Mouse (Mus musculus) kidney, adult 18-20 months (tissue): ENCODE data around the gene Coq9.

ENCODE experiments used
- DNase-seq: peaks from one replicate; pipeline ENCODE4 v3.0.0; 2021

Gene Coq9

DNA sequence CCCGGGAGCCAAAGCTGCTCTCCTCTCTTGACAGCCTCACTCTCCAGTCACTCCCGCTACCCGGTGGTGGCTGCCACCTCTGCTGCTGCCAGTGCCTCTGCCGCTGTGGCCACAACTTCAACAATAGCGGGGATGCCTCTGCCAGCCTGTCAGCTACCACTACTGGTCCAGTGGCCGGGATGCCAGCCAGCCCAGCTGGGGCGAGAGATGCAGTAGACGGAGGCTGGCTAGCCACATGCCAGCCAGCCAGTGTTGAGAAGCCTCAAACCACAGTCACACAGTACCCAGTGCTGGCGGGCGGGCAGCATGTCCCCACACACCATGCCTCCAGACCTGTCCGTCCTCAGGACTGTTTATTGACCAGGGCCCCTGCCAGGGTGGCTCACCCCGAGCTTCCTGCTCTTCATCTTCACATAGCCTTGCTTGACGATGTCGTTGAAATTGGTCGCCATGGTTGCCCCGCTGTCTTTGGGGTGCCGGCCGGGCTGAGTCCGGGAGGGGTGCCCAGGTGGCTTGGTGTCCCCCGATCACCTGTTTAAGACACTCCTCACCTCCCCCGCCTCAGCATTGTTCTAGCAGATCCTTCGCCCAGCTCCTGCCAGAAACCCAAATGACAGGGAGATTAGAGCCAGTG is 32.5 kb downstream of the Coq9 start:
- DNase-seq, result peak; percentile 29

DNA sequence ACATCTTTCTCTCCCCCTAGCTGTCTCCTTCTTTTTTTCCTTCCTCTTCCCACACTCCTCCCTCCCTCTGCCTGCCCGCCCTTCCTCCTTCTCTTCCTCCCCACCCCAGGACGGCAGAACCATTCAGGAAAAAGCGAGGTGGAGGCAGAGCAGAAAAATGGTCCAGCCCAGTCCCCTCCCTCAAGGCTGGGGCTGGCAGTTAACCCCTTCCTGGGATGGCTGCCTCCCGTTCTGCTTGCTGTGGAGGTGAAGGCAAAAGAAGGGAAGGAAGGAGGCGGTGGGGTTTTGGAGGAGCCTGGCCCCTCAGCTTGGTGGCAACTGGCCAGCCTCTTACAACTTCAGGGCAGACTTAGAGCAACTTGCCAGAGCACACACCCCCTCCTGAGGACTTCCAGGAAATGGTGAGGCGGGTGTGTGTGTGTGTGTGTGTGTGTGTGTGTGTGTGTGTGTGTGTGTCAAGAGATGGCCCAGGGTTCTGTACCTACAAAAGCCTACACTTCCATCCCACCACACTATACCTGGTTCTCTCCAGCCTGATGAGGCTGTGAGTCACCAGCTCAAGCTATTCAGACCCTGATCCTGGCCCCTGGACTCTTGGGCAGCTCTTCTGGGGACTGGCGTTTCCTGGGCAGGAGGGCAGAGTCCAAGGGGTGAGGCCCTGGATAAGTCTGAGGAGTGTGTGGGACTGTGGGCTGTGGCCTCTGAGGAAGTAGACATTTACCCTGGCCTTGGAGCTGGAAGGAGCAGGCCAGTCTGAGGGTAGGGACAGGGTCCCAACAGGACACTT is 33.2 kb downstream of the Coq9 start:
- peak; percentile 74 for DNase-seq

DNA sequence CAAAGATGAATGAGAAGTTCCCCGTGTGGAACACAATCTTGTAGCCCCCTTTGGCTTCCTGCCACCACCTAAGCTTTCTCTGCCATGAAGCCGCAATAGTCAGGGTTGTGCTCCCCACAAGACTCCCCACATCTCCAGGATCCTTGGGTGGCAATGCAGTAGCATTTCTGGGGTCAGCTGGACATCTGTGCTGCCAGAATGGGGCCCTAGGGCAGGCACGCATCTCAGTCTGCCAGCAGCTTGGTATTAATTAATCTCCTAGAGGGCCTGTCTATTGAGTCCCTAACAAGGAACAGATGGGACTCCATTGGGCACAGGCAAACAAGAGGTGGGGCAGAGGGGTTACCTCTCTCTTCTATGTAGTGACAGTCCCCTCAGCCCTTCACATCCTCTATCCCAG is 34.0 kb downstream of the Coq9 start:
- peak; percentile 39 for DNase-seq

DNA sequence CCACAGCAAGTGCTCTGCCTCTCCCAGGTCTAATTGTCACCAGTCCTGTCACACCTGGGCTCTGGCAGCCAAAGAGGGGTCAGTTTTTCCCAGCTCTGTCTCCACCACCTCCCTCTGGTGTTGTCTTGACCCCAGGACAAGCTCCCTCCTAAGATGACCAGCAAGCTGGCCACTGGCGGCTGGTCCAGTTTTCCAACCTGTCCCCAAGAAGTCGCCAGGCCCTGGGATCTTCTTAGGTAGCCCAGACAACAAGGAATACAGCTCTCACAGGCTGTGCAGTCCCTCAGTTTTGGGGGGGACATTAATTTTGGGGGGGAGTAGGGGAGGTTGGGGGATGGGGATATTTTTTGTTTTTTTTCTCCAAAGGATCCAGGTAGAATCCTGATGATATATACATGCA is 34.5 kb downstream of the Coq9 start:
- DNase-seq, result no peak

DNA sequence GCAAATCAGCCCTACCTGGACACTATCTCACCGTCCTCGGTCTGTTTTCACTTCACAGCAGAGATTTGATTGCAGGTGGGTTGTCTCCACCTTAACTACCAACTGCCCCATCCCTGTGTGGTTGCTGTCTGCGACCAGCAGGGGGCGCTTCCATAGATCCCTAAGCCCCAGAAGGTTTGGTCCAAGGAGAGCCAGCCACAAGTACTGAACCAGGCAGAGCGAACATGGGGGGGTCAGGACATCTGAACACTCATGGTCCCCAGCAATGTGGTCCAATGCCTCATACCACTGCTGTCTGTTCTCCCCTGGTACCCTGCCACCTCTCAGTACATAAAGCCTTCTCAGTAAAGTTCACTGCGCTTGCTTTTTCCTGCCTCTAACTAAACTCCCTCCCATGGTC is 36.2 kb downstream of the Coq9 start:
- peak; percentile 84 for DNase-seq

DNA sequence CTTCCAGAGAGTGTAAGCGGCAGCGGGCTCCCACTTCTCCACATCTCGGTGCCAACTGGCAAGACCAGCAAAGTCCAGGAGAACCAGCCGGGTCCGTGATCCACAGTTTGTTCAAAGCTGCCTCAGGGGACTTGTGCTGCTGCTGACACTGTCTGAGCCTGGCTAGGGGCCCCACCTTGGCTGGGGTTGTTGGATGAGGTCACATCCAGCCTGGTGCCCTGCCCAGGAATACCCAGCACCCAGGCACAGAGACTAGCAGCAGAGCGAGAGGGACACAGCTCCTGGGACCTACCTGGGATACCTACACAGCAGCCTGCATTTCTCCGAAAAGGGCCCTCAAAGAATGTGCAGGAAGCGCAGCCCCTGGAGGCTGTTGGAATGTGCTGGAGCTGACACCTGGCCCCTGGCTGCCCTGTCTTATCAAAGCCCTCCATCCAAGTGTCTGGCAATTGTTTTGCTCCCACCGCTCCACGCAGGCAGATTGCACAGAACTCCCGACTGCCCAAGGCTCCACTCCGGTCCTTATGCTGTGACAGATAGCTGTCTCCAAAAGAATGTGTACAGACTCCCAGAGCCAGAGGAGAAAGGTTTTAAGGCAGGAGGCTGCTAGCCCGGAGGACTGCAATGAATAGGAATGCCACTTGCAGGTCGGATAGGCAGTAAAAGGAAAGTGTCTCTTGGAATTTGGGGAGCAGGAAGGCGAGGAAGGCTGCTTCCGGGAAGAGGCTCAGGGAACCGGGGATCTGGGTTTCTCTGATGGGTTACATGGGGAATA is 37.2 kb downstream of the Coq9 start:
- DNase-seq, result peak; percentile 41

DNA sequence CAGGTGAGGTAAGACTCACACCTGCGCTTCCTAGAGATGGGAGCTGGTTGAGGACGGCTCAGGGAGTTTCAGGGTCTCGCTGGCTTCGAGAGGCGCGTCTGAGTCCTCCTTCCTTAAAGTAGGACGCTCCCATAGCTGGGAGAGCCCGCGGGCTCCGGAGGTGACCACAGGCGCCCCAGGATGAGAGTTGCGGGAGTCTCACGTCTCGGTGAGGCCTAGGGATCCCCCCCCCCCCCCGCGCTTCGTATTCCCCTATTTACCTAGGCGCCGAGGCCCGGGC is 37.7 kb downstream of the Coq9 start:
- no peak for DNase-seq

DNA sequence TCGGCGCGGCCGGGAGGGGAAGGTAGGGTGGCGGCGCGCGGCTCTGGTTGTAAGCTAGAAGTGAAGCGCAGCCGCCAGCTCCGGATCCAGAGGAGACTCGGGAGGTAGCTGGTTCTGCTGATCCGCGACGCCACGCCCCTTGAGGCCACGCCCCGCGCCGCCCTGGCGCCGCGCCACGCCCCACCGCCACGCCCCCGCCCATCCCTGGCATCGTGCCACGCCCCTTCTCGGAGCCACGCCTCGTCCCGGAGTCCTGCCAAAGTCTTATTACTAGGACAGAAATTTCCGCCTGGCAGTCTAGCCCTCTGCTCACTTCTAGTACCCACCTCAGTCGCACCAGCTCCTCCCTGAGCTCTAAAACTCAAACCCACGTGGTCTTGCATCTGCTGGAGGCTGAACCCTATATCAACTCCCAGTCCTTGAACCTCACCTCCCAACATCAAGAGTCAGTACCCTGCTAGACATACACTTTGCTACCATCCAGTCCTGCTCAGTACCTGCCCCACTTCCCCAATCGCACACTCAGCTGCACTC is 38.1 kb downstream of the Coq9 start, which contains the start of gene Dok4:
Gene Dok4, minus strand, starts transcription at position 134 of the 534 bp plus-strand sequence.
- DNase-seq, result peak; percentile 97

DNA sequence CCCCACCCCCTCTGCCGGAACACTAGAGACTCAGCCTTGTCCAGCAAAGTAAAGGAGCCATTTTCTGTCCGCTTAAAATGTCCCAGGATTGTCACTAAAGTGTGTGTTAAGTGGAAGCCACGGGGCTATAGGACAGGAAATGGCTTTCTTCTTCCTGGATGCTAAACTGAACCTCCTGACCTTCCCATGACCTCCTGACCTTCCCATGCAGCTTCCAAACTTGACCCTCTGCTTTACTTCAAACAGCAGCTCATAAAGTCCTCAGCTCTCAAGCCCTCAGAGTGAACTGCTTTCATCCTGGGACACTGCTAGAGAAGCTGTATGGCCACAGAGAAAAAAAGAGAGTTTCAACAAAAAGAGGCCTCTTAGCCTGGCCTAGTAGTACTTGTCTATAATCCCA is 38.7 kb downstream of the Coq9 start:
- DNase-seq, result no peak

DNA sequence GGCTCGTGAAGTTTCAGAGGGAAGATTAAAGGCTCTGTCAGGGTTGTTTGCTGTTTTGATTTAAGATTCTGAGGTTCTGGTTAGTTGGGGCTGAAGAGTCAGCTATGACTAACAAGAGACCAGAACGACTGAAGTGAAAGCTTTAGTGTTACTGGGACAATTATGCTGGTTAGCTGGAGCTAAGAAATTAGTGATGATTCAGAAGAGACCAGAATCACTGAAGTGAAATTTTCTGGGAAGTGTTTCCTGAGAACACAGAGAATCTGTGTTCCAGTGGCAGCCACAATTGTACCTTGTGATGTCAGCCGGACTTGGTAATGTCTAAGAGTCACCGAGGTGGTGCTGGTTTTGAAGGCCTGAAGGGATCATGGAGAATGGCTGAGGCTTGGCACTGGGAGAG is 42.6 kb downstream of the Coq9 start:
- DNase-seq, result no peak

DNA sequence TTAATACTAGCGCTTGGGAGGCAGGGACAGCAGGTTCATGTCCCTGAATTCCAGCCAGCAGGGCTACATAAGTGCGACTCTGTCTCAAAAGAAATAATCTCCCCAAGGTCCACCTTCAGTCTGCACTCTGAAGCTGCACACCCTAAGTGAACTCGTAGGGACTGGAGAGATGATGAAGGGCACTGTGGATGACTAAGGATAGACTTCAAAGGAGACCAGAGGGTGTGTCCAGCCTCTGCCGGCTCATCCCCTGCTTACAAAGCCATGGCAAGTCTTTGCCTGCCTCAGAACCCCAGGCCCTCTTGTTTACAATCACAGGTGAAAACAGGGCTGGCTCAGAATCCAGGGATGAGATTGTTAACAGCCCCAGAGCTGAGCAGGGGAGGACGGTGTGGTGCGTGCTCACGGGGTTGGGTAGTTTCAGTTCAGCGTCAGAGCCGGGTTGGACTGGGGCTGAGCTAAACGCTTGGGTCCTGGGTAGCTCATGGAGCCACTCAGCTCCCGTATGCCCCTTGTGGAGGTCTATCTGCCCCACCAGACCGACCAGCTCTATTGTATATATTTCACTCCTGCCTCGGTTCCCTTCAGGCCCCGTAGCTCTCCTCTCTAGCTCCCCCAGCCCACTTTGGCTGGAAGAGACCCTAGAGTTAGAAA is 50.4 kb downstream of the Coq9 start:
- no peak for DNase-seq

DNA sequence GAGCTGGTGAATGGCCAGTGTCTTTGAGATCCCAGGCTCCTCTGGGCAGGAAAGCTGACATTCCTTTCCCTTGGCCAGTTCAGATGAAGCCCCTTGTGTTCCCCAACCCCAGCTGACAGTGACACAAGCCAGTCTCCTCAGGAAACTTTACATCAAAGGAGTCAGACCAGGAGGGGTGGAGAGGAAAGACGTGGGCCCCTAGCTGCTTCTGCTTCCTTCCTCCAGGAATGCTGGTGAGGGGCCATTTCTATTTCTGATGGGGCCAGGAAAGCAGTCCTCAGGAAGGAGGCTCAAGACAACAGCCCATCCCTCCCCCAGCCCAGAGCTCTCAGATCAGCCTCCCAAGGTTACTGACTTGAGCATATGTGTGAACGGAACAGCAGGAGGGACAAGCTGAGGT is 54.8 kb downstream of the Coq9 start:
- no peak for DNase-seq

DNA sequence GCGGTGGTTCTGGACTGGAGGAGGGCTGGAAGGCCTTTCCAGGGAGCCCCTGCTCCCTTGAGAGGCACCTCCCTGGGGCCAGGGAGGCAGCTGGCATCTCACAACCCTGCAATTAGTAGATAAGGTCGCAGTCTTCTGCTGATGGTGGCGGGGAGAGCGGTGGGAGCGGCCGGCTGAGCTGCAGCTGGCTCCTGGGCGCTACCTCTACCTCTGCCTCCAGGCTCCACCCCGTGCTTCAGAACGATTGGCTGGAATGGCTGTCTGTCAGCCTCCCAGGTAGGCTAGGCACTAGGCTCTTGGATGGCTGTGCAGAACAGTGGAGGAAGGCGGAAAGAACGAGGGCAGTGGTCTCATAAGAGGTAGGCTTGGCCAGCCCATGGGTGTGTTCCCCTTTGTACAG is 61.1 kb downstream of the Coq9 start:
- no peak for DNase-seq

DNA sequence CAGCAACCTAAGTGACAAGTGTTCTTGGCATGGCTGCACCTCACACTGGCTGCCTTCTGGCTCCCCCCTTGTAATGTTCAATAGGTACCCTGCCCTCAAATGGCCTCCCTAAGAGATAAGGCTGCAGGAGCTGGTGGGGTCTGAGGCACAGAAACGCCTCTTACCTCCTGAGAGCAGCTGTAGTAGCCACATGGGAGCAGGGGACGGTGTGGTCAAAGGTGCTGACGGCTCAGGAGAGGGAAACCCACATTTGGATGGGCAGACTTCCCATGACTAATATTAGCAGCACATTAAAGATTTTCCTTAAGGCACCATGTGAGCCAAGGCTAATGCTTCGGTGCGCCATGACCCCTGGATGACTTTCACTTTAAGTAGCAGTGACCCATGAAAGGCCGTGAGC is 62.5 kb downstream of the Coq9 start:
- no peak for DNase-seq

DNA sequence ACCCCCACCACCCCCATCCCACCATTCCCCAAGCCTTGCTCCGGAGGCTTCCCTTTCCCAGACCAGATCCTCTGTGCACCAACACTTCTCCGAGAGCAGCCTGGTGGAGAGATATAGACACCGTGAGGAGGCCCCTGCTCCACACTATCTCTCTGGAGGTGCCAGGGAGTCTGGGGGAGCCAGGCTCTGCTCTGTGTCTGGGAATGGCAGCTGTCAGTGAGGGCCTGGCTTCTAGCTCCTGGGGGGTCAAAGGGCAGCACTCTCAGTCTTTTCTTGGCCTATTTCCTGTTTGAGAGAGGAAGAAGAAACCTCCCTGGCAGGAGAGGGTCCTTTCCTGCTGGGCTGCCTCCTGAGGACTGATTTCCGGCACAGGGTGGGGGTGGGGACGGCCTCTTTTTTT is 62.9 kb downstream of the Coq9 start:
- DNase-seq, result no peak

DNA sequence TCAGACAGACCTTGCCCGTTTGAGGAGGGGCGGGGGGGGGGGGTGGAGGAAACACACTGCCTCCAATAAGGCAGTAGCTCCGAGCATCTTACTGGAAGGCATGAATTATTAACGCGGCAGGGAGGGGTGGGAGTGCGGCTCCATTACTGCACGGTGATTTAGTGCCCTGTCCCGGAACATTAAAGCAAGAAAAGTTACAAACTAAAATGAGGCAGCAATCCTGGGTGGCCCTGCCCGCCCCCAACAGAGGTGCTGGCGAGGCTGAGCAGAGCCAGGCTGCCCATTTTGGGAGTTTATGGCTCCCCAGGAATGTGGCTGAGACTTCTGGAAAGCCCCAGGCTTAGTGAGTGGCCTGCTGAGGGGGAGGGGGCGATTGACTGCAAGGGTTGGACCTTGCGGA is 65.6 kb downstream of the Coq9 start:
- peak; percentile 35 for DNase-seq
